Mouse (Mus musculus): ENCODE measurements around the gene Mycl. TPM values are rescaled to one million over a fixed set of nuclear protein-coding genes. Genes with fewer than 3 reads are reported as not detected.
A peak's percentile ranks its signal among the peaks of the same experiment; 100 is the strongest.

The Mycl gene
- 95.5 and 101 TPM in 2 replicates for polyA plus RNA-seq (2014; fragmentation: Nextera tagmentation; extraction: Ambion mirVana)

GRCm38 (mm10) chr4:122995404-122996220 is at the start of gene Mycl:
Mycl (plus strand) TSS chr4:122995652.
- Histone ChIP-seq H3K9me3 (ENCODE audit: control insufficient read depth, low read length) (no peaks in the 10 kb centered on the region), H3K4me2 (ENCODE audit: low read depth) (peak within 1 kb of the TSS; percentile 73), H3K4me3 (ENCODE audit: low read depth, low read length) (peak within 1 kb of the TSS; percentile 90), H3K27ac (ENCODE audit: low read depth, low read length) (peak within 1 kb of the TSS; percentile 94), H3K36me3 (ENCODE audit: control insufficient read depth, insufficient read depth, low read length) (no peaks in the 10 kb centered on the region), H3K4me1 (ENCODE audit: control insufficient read depth, insufficient read depth, low read length) (peaks cover 10% of the 10 kb centered on the region), H3K27me3 (ENCODE audit: control insufficient read depth, insufficient read depth, low read length) (no peaks in the 10 kb centered on the region), H3K9ac (ENCODE audit: low read length) (peak within 1 kb of the TSS; percentile 96)
- under 1% methylated on average over 56 of the region's 69 CpGs for WGBS
- DNase-seq (ENCODE audit: low spot score) (peak; percentile 93), ATAC-seq (ENCODE audit: insufficient read depth, low FRiP score, low TSS enrichment) (peak; percentile 65)

- no peaks in the 10 kb centered on the region for H3K4me1 ChIP-seq (ENCODE audit: control insufficient read depth, insufficient read depth, low read length)
- no peak overlapping the region for H3K27ac ChIP-seq (ENCODE audit: low read depth, low read length)
- H3K9me3 ChIP-seq (ENCODE audit: control insufficient read depth, low read length) = no peaks in the 10 kb centered on the region
- ATAC-seq (ENCODE audit: insufficient read depth, low FRiP score, low TSS enrichment) (no peak), DNase-seq (ENCODE audit: low spot score) (no peak)
- no peaks in the 10 kb centered on the region for H3K27me3 ChIP-seq (ENCODE audit: control insufficient read depth, insufficient read depth, low read length)
- H3K36me3 ChIP-seq (ENCODE audit: control insufficient read depth, insufficient read depth, low read length) = peaks cover 2% of the 10 kb centered on the region; the same call in 1 of the 2 replicates
- WGBS = 82% methylated on average over 3 of the region's 3 CpGs
- H3K4me3 ChIP-seq (ENCODE audit: low read depth, low read length) = no peak overlapping the region
- no peak overlapping the region for H3K9ac ChIP-seq (ENCODE audit: low read length)
- no peak overlapping the region for H3K4me2 ChIP-seq (ENCODE audit: low read depth)
Observed at GRCm38 (mm10) chr4:122947223-122947622, 48.2 kb upstream of the Mycl start.

- no peak for ATAC-seq (ENCODE audit: insufficient read depth, low FRiP score, low TSS enrichment)
- Histone ChIP-seq H3K4me1 (ENCODE audit: control insufficient read depth, insufficient read depth, low read length) (no peaks in the 10 kb centered on the region), H3K4me2 (ENCODE audit: low read depth) (no peak overlapping the region), H3K9ac (ENCODE audit: low read length) (no peak overlapping the region), H3K27me3 (ENCODE audit: control insufficient read depth, insufficient read depth, low read length) (no peaks in the 10 kb centered on the region), H3K27ac (ENCODE audit: low read depth, low read length) (no peak overlapping the region), H3K36me3 (ENCODE audit: control insufficient read depth, insufficient read depth, low read length) (peaks cover 2% of the 10 kb centered on the region; the same call in 1 of the 2 replicates), H3K4me3 (ENCODE audit: low read depth, low read length) (no peak overlapping the region), H3K9me3 (ENCODE audit: control insufficient read depth, low read length) (no peaks in the 10 kb centered on the region)
- WGBS = 88% methylated on average over 8 of the region's 8 CpGs
- DNase-seq (ENCODE audit: low spot score) = no peak
Observed at GRCm38 (mm10) chr4:122949096-122949495, 46.4 kb upstream of the Mycl start.

- 76% methylated on average over 5 of the region's 5 CpGs for WGBS
- H3K4me2 ChIP-seq (ENCODE audit: low read depth) = peak overlapping the region; percentile 41
- H3K27me3 ChIP-seq (ENCODE audit: control insufficient read depth, insufficient read depth, low read length) = no peaks in the 10 kb centered on the region
- peaks cover 2% of the 10 kb centered on the region; the same call in 1 of the 2 replicates for H3K36me3 ChIP-seq (ENCODE audit: control insufficient read depth, insufficient read depth, low read length)
- peak overlapping the region; percentile 62 for H3K27ac ChIP-seq (ENCODE audit: low read depth, low read length)
- ATAC-seq (ENCODE audit: insufficient read depth, low FRiP score, low TSS enrichment) (peak; percentile 25), DNase-seq (ENCODE audit: low spot score) (no peak)
- H3K9ac ChIP-seq (ENCODE audit: low read length) = peak overlapping the region; percentile 36
- H3K9me3 ChIP-seq (ENCODE audit: control insufficient read depth, low read length) = no peaks in the 10 kb centered on the region
- H3K4me1 ChIP-seq (ENCODE audit: control insufficient read depth, insufficient read depth, low read length) = peaks cover 8% of the 10 kb centered on the region
- H3K4me3 ChIP-seq (ENCODE audit: low read depth, low read length) = 0 out of 2 replicates have a peak overlapping the region, but pooled peaks have one; percentile 13
Observed at GRCm38 (mm10) chr4:122954680-122955411, 40.6 kb upstream of the Mycl start.

GRCm38 (mm10) chr4:122955412-122956136 is 39.9 kb upstream of the Mycl start:
- DNase-seq (ENCODE audit: low spot score) (peak; percentile 90), ATAC-seq (ENCODE audit: insufficient read depth, low FRiP score, low TSS enrichment) (peak; percentile 92)
- peaks cover 10% of the 10 kb centered on the region for H3K4me1 ChIP-seq (ENCODE audit: control insufficient read depth, insufficient read depth, low read length)
- peak overlapping the region; percentile 13; the same call in 1 of the 2 replicates for H3K4me3 ChIP-seq (ENCODE audit: low read depth, low read length)
- peak overlapping the region; percentile 57 for H3K9ac ChIP-seq (ENCODE audit: low read length)
- H3K4me2 ChIP-seq (ENCODE audit: low read depth) = peak overlapping the region; percentile 41
- H3K36me3 ChIP-seq (ENCODE audit: control insufficient read depth, insufficient read depth, low read length) = peaks cover 2% of the 10 kb centered on the region; the same call in 1 of the 2 replicates
- H3K9me3 ChIP-seq (ENCODE audit: control insufficient read depth, low read length) = no peaks in the 10 kb centered on the region
- peak overlapping the region; percentile 62 for H3K27ac ChIP-seq (ENCODE audit: low read depth, low read length)
- no peaks in the 10 kb centered on the region for H3K27me3 ChIP-seq (ENCODE audit: control insufficient read depth, insufficient read depth, low read length)
- WGBS = 15% methylated on average over 17 of the region's 17 CpGs

GRCm38 (mm10) chr4:122956301-122956700 is 39.2 kb upstream of the Mycl start:
- no peak overlapping the region for H3K4me3 ChIP-seq (ENCODE audit: low read depth, low read length)
- 88% methylated on average over 5 of the region's 6 CpGs for WGBS

GRCm38 (mm10) chr4:122958491-122959031 is 36.9 kb upstream of the Mycl start:
- no peak overlapping the region for H3K27ac ChIP-seq (ENCODE audit: low read depth, low read length)
- ATAC-seq (ENCODE audit: insufficient read depth, low FRiP score, low TSS enrichment) (no peak), DNase-seq (ENCODE audit: low spot score) (no peak)
- H3K36me3 ChIP-seq (ENCODE audit: control insufficient read depth, insufficient read depth, low read length) = no peaks in the 10 kb centered on the region
- peaks cover 24% of the 10 kb centered on the region for H3K4me1 ChIP-seq (ENCODE audit: control insufficient read depth, insufficient read depth, low read length)
- H3K9ac ChIP-seq (ENCODE audit: low read length) = 0 out of 2 replicates have a peak overlapping the region, but pooled peaks have one; percentile 1
- 0 out of 2 replicates have a peak overlapping the region, but pooled peaks have one; percentile 98 for H3K4me2 ChIP-seq (ENCODE audit: low read depth)
- no peak overlapping the region for H3K4me3 ChIP-seq (ENCODE audit: low read depth, low read length)
- H3K9me3 ChIP-seq (ENCODE audit: control insufficient read depth, low read length) = no peaks in the 10 kb centered on the region
- 0 out of 2 replicates have a peak, but pooled peaks cover 3% of the 10 kb centered on the region for H3K27me3 ChIP-seq (ENCODE audit: control insufficient read depth, insufficient read depth, low read length)
- WGBS = 89% methylated on average over 6 of the region's 6 CpGs

More at GRCm38 (mm10) chr4:122956301-122956700, 39.2 kb upstream of the Mycl start:
- H3K36me3 ChIP-seq (ENCODE audit: control insufficient read depth, insufficient read depth, low read length) = no peaks in the 10 kb centered on the region
- H3K27me3 ChIP-seq (ENCODE audit: control insufficient read depth, insufficient read depth, low read length) = no peaks in the 10 kb centered on the region
- H3K9me3 ChIP-seq (ENCODE audit: control insufficient read depth, low read length) = no peaks in the 10 kb centered on the region
- H3K27ac ChIP-seq (ENCODE audit: low read depth, low read length) = no peak overlapping the region
- ATAC-seq (ENCODE audit: insufficient read depth, low FRiP score, low TSS enrichment) (no peak), DNase-seq (ENCODE audit: low spot score) (no peak)
- peaks cover 10% of the 10 kb centered on the region for H3K4me1 ChIP-seq (ENCODE audit: control insufficient read depth, insufficient read depth, low read length)
- H3K9ac ChIP-seq (ENCODE audit: low read length) = no peak overlapping the region
- no peak overlapping the region for H3K4me2 ChIP-seq (ENCODE audit: low read depth)

- DNase-seq (ENCODE audit: low spot score) (peak; percentile 18), ATAC-seq (ENCODE audit: insufficient read depth, low FRiP score, low TSS enrichment) (no peak)
- H3K27me3 ChIP-seq (ENCODE audit: control insufficient read depth, insufficient read depth, low read length) = 0 out of 2 replicates have a peak, but pooled peaks cover 3% of the 10 kb centered on the region
- 9% methylated on average over 8 of the region's 8 CpGs for WGBS
- H3K4me1 ChIP-seq (ENCODE audit: control insufficient read depth, insufficient read depth, low read length) = peaks cover 24% of the 10 kb centered on the region
- peak overlapping the region; percentile 76 for H3K9ac ChIP-seq (ENCODE audit: low read length)
- no peaks in the 10 kb centered on the region for H3K36me3 ChIP-seq (ENCODE audit: control insufficient read depth, insufficient read depth, low read length)
- peak overlapping the region; percentile 66 for H3K4me3 ChIP-seq (ENCODE audit: low read depth, low read length)
- no peak overlapping the region for H3K27ac ChIP-seq (ENCODE audit: low read depth, low read length)
- H3K4me2 ChIP-seq (ENCODE audit: low read depth) = peak overlapping the region; percentile 98
- no peaks in the 10 kb centered on the region for H3K9me3 ChIP-seq (ENCODE audit: control insufficient read depth, low read length)
Observed at GRCm38 (mm10) chr4:122959816-122960215, 35.6 kb upstream of the Mycl start.
